Mouse (Mus musculus): Measurements from ENCODE around the gene Hax1. TPM values are rescaled to one million over a fixed set of nuclear protein-coding genes. Genes with fewer than 3 reads are reported as not detected.

The Hax1 gene
- polyA plus RNA-seq, 1 experiment from 2014 or later, result 122 TPM

DNA sequence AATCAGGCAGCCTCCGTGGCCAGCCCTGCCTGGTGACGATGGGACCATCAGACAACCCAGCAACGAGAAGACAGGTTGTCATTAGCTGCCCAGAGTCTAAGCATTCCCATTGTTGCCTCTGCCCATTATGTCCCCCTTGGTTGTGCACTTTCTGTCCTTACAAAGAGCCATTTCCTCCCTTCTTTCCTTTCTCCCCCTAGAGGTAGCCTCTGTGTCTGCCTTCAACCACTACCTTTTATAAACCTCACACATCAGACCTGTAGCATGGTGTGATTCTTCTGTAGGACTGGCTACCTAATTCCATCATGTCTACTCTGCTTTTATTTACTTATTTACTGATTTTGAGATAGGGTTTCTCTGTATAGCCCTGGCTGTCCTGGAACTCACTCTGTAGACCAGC lies 11.4 kb downstream of the Hax1 start:
- Histone ChIP-seq H3K9me3 (no peaks in the 10 kb centered on the region), H3K4me1 (no peaks in the 10 kb centered on the region), H3K27ac (no peak overlapping the region), H3K36me3 (no peaks in the 10 kb centered on the region), H3K4me2 (no peak overlapping the region), H3K27me3 (replicated peaks) (no peaks in the 10 kb centered on the region), H3K9ac (no peak overlapping the region), H3K4me3 (replicated peaks) (no peak overlapping the region)
- WGBS, result 53% methylated on average over 3 of the region's 3 CpGs
- no peak for ATAC-seq (ENCODE audit: insufficient read depth, low FRiP score, low read depth)

- H3K9ac ChIP-seq, result no peak overlapping the region
- no peaks in the 10 kb centered on the region for H3K27me3 ChIP-seq (replicated peaks)
- no peak overlapping the region for H3K27ac ChIP-seq
- H3K9me3 ChIP-seq, result no peaks in the 10 kb centered on the region
- 70% methylated on average over 5 of the region's 5 CpGs for WGBS
- ATAC-seq (ENCODE audit: insufficient read depth, low FRiP score, low read depth), result no peak
- H3K4me2 ChIP-seq, result no peak overlapping the region
- H3K36me3 ChIP-seq, result no peaks in the 10 kb centered on the region
- no peak overlapping the region for H3K4me3 ChIP-seq (replicated peaks)
- no peaks in the 10 kb centered on the region for H3K4me1 ChIP-seq
Observed at GRCm38 (mm10) chr3:89982426-89982825, 16.2 kb downstream of the Hax1 start.

GRCm38 (mm10) chr3:89976859-89977258 lies 21.7 kb downstream of the Hax1 start:
- no peak for ATAC-seq (ENCODE audit: insufficient read depth, low FRiP score, low read depth)
- H3K9me3 ChIP-seq, result no peaks in the 10 kb centered on the region
- no peak overlapping the region for H3K27ac ChIP-seq

GRCm38 (mm10) chr3:89968509-89968908 lies 30.1 kb downstream of the Hax1 start:
- H3K4me3 ChIP-seq (replicated peaks), result no peak overlapping the region
- H3K27ac ChIP-seq, result no peak overlapping the region

More at GRCm38 (mm10) chr3:89976859-89977258, 21.7 kb downstream of the Hax1 start:
- Histone ChIP-seq H3K4me2 (no peak overlapping the region), H3K27me3 (replicated peaks) (no peaks in the 10 kb centered on the region), H3K4me1 (no peaks in the 10 kb centered on the region), H3K36me3 (no peaks in the 10 kb centered on the region), H3K4me3 (replicated peaks) (no peak overlapping the region), H3K9ac (no peak overlapping the region)

GRCm38 (mm10) chr3:89966946-89967345 lies 31.6 kb downstream of the Hax1 start:
- H3K27me3 ChIP-seq (replicated peaks), result no peaks in the 10 kb centered on the region
- no peak overlapping the region for H3K9ac ChIP-seq
- no peak for ATAC-seq (ENCODE audit: insufficient read depth, low FRiP score, low read depth)
- H3K4me2 ChIP-seq, result no peak overlapping the region
- no peaks in the 10 kb centered on the region for H3K36me3 ChIP-seq
- H3K27ac ChIP-seq, result no peak overlapping the region
- H3K4me1 ChIP-seq, result peaks cover 11% of the 10 kb centered on the region
- WGBS, result 70% methylated on average over 4 of the region's 4 CpGs
- H3K4me3 ChIP-seq (replicated peaks), result no peak overlapping the region
- no peaks in the 10 kb centered on the region for H3K9me3 ChIP-seq

More at GRCm38 (mm10) chr3:89968509-89968908, 30.1 kb downstream of the Hax1 start:
- Histone ChIP-seq H3K4me2 (no peak overlapping the region), H3K9me3 (no peaks in the 10 kb centered on the region), H3K36me3 (no peaks in the 10 kb centered on the region), H3K9ac (no peak overlapping the region), H3K27me3 (replicated peaks) (no peaks in the 10 kb centered on the region), H3K4me1 (peaks cover 8% of the 10 kb centered on the region)
- WGBS, result 61% methylated on average over 7 of the region's 7 CpGs
- no peak for ATAC-seq (ENCODE audit: insufficient read depth, low FRiP score, low read depth)

- H3K4me3 ChIP-seq (replicated peaks), result no peak overlapping the region
- H3K9ac ChIP-seq, result no peak overlapping the region
- H3K4me1 ChIP-seq, result peaks cover 20% of the 10 kb centered on the region
- no peak overlapping the region for H3K27ac ChIP-seq
- no peaks in the 10 kb centered on the region for H3K9me3 ChIP-seq
- H3K36me3 ChIP-seq, result no peaks in the 10 kb centered on the region
- no peak overlapping the region for H3K4me2 ChIP-seq
- H3K27me3 ChIP-seq (replicated peaks), result no peaks in the 10 kb centered on the region
- ATAC-seq (ENCODE audit: insufficient read depth, low FRiP score, low read depth), result no peak
- WGBS, result 91% methylated on average over 5 of the region's 5 CpGs
Observed at GRCm38 (mm10) chr3:89965972-89966371, 32.6 kb downstream of the Hax1 start.

DNA sequence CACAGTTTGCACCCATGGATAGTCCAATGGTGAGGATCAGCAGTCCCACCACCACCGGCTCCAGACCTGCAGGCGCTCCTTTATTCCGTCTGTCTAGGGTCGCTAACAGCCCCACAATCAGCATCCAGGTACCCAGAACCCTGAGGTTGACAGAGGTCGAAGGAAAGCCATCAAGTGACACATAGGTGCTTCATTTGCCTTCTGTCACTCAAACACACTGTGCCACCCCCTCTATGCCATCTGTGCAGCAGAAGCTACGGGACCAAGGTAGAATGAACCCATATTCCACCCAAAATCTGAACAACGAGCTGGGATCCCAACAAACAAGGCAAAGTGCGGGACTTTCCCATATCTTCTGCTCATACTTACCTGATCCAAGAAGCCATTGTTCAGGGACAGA lies 33.0 kb downstream of the Hax1 start:
- no peak overlapping the region for H3K4me3 ChIP-seq (replicated peaks)
- 88% methylated on average over 8 of the region's 8 CpGs for WGBS

DNA sequence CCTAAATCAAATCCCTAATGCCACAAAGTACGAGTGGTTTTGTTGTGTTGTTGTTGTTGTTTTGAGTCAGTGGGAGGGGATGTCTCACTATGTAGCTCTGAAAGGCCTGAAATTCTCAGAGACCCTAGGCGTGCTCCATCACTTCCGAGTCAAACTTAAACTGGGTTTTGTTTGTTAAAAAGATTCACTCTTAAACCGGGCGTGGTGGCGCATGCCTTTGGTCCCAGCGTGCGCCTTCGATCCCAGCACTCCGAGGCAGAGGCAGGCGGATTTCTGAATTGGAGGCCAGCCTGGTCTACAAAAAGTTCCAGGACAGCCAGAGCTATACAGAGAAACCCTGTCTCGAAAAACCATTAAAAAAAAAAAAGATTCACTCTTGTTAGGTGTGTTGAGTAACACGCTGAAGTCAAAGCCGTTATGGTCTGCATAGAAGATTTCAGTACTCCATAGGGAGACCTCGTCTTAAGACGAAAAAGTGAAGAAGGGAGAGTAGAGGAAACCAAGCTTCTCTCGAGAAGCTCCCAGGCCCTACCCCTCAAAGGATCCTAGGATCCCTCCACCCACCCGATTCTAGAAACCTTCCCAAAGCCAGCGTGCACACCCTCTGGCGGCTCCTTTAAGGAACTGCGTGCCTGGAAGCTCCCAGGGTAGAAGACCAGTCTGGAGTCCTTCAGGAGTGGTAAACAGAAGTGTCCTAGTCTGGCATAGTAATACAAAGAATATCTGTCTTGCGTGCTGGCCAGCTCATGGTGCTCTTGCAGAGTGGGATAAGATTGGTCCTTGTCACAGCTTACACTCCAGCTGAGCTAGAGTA lies 34.4 kb downstream of the Hax1 start:
- Histone ChIP-seq H3K36me3 (no peaks in the 10 kb centered on the region), H3K4me1 (peaks cover 35% of the 10 kb centered on the region), H3K4me2 (peak overlapping the region; percentile 98), H3K27ac (peak overlapping the region; percentile 96), H3K9ac (peak overlapping the region; percentile 88; the same call in 1 of the 2 replicates), H3K4me3 (replicated peaks) (peak overlapping the region; percentile 75), H3K9me3 (no peaks in the 10 kb centered on the region), H3K27me3 (replicated peaks) (no peaks in the 10 kb centered on the region)
- ATAC-seq (ENCODE audit: insufficient read depth, low FRiP score, low read depth), result 0 out of 2 replicates have a peak, but pooled peaks have one; percentile 33
- 25% methylated on average over 22 of the region's 22 CpGs for WGBS

More for the DNA sequence above, 33.0 kb downstream of the Hax1 start:
- H3K4me1 ChIP-seq, result peaks cover 25% of the 10 kb centered on the region
- no peaks in the 10 kb centered on the region for H3K27me3 ChIP-seq (replicated peaks)
- H3K36me3 ChIP-seq, result no peaks in the 10 kb centered on the region
- H3K9ac ChIP-seq, result no peak overlapping the region
- H3K27ac ChIP-seq, result no peak overlapping the region
- ATAC-seq (ENCODE audit: insufficient read depth, low FRiP score, low read depth), result no peak
- H3K9me3 ChIP-seq, result no peaks in the 10 kb centered on the region
- H3K4me2 ChIP-seq, result no peak overlapping the region

DNA sequence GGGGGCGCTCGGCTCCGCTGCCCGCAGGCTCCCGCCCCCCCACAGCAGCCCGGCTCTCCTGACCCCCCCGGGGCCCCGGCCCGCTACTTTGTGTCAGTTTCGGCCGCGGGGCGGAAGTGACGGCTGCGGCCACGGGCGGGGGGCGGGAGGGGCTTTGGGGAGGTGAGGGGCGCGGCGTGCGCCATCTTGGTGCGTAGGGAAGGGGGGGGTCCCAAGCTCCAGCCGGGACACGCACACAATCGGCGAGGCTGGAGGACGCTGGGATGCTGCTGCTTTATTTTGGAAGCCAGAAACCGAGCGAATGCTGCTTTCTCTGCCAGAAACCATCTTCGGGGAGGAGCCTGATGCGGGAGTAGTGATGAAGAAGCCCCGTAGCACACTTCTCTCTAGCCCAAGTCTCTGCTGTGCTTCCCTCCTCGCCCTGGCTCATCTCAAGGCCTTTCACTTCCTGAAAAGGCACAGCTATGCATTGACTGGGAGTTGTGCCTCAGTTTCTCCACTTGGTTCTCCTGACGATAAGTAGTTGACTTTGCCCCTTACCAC lies 35.3 kb downstream of the Hax1 start, which contains the start of gene Atp8b2:
Gene Atp8b2, minus strand, starts transcription at position 288 of the 543 bp plus-strand sequence.
- peak; percentile 37 for ATAC-seq (ENCODE audit: insufficient read depth, low FRiP score, low read depth)
- under 1% methylated on average over 35 of the region's 35 CpGs for WGBS

GRCm38 (mm10) chr3:89962751-89963220 lies 35.8 kb downstream of the Hax1 start:
- Histone ChIP-seq H3K9ac (peak overlapping the region; percentile 88), H3K4me1 (peaks cover 35% of the 10 kb centered on the region), H3K4me3 (replicated peaks) (peak overlapping the region; percentile 75), H3K27ac (peak overlapping the region; percentile 96), H3K9me3 (no peaks in the 10 kb centered on the region), H3K36me3 (peaks cover 12% of the 10 kb centered on the region), H3K4me2 (peak overlapping the region; percentile 98), H3K27me3 (replicated peaks) (no peaks in the 10 kb centered on the region)
- ATAC-seq (ENCODE audit: insufficient read depth, low FRiP score, low read depth), result peak; percentile 13; the same call in 1 of the 2 replicates
- under 1% methylated on average over 30 of the region's 30 CpGs for WGBS

More for the DNA sequence above, 35.3 kb downstream of the Hax1 start, which contains the start of gene Atp8b2:
- peaks cover 7% of the 10 kb centered on the region for H3K36me3 ChIP-seq
- H3K4me1 ChIP-seq, result peaks cover 35% of the 10 kb centered on the region
- no peaks in the 10 kb centered on the region for H3K9me3 ChIP-seq
- peak within 1 kb of the TSS; percentile 75 for H3K4me3 ChIP-seq (replicated peaks)
- H3K4me2 ChIP-seq, result peak within 1 kb of the TSS; percentile 98
- peak within 1 kb of the TSS; percentile 88 for H3K9ac ChIP-seq
- H3K27me3 ChIP-seq (replicated peaks), result no peaks in the 10 kb centered on the region
- H3K27ac ChIP-seq, result peak within 1 kb of the TSS; percentile 96

GRCm38 (mm10) chr3:89962059-89962750 lies 36.4 kb downstream of the Hax1 start:
- 4% methylated on average over 14 of the region's 14 CpGs for WGBS
- peak overlapping the region; percentile 98 for H3K4me2 ChIP-seq
- ATAC-seq (ENCODE audit: insufficient read depth, low FRiP score, low read depth), result no peak
- H3K9ac ChIP-seq, result peak overlapping the region; percentile 88; the same call in 1 of the 2 replicates
- H3K4me1 ChIP-seq, result peaks cover 35% of the 10 kb centered on the region
- H3K27ac ChIP-seq, result peak overlapping the region; percentile 96
- no peaks in the 10 kb centered on the region for H3K27me3 ChIP-seq (replicated peaks)
- H3K4me3 ChIP-seq (replicated peaks), result peak overlapping the region; percentile 75
- H3K36me3 ChIP-seq, result peaks cover 16% of the 10 kb centered on the region
- no peaks in the 10 kb centered on the region for H3K9me3 ChIP-seq

Data from stomach, embryonic 15.5 days (tissue).